Mouse (Mus musculus) G1E (cell line): ENCODE results near the gene Ubc.

Experiments used
- CTCF ChIP-seq: IDR thresholded peaks from 2 replicates; pipeline ENCODE4 v1.5.1; 2012; ENCODE audit warnings: low read depth, low read length, inconsistent platforms, mixed read lengths
- TAL1 ChIP-seq: conservative IDR thresholded peaks from 2 replicates; pipeline ENCODE4 v1.6.1; 2012; ENCODE audit warnings: low read depth, low read length, inconsistent platforms, mixed read lengths

DNA sequence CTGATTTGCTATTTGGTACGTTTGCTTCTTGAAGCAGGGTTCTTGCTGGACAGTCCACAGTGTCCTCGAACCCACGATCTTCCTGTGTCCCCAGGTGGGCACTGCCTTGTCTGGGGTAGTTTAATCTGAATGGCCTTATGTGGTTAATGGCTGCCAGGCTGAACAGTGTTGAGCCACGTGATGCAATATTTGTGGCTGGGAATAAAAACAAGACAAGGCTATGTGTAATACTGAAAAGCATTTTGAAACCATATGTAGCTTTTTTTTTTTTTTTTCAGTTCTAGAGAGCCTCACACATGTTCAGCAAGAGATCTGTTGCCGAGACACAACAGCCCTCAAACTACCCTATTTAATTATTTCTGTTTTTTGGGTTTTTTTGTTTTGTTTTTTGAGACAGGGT lies 21.8 kb downstream of the Ubc start:
- no peak for TF ChIP-seq CTCF
- no peak for TF ChIP-seq TAL1
